Mouse (Mus musculus) lung, postnatal 0 days (tissue): Measurements from ENCODE around the gene Nat8f1. TPM values are rescaled to one million over a fixed set of nuclear protein-coding genes. Genes with fewer than 3 reads are reported as not detected.
"Not testable (repeated sequence)": the region's sequence is repeated elsewhere in the genome, so short reads cannot be mapped to it uniquely, and the experiment has no call there.

Experiments used
- ATAC-seq: fragments of 200-750 bp; cut with Nextera tagmentation; 2 replicates; pipeline ENCODE4 v1.8.0; 2017; ENCODE audit warnings: moderate library complexity
- DNase-seq: peaks from one replicate; pipeline ENCODE4 v3.0.0-alpha.2; 2016; ENCODE audit warnings: low spot score
- H3K27ac ChIP-seq: fragments of 300-500 bp; sonication (generic); 2 replicates; pipeline ENCODE4 v1.5.1; 2014; ENCODE audit warnings: antibody characterized with exemption, mild to moderate bottlenecking, low read length, mixed read lengths
- H3K27me3 ChIP-seq: fragments of 300-500 bp; sonication (generic); replicated peaks from 2 replicates; pipeline ENCODE4 v1.6.1; 2014; ENCODE audit warnings: low read length, mixed read lengths; ENCODE audit not compliant: insufficient read depth
- H3K36me3 ChIP-seq: fragments of 300-500 bp; sonication (generic); 2 replicates; pipeline ENCODE4 v1.6.1; 2014; ENCODE audit warnings: low read length, mixed read lengths; ENCODE audit not compliant: insufficient read depth
- H3K4me1 ChIP-seq: fragments of 300-500 bp; sonication (generic); 2 replicates; pipeline ENCODE4 v1.6.1; 2014; ENCODE audit warnings: antibody characterized with exemption, low read depth, low read length, mixed read lengths; ENCODE audit not compliant: insufficient read depth
- H3K4me2 ChIP-seq: fragments of 300-500 bp; sonication (generic); replicated peaks from 2 replicates; pipeline ENCODE4 v1.6.1; 2014; ENCODE audit warnings: low read depth, mild to moderate bottlenecking, low read length, moderate library complexity, mixed read lengths
- H3K4me3 ChIP-seq: fragments of 300-500 bp; sonication (generic); 2 replicates; pipeline ENCODE4 v1.5.1; 2014; ENCODE audit warnings: low read depth, low read length
- H3K9ac ChIP-seq: fragments of 300-500 bp; sonication (generic); replicated peaks from 2 replicates; pipeline ENCODE4 v1.6.1; 2014; ENCODE audit warnings: low read depth, mild to moderate bottlenecking
- H3K9me3 ChIP-seq: fragments of 300-500 bp; sonication (generic); 2 replicates; pipeline ENCODE4 v1.6.1; 2016; ENCODE audit warnings: low read length, mixed read lengths
- CTCF ChIP-seq: IDR thresholded peaks from 2 replicates; pipeline ENCODE4 v1.5.1; 2016; ENCODE audit warnings: antibody characterized with exemption, mild to moderate bottlenecking
- EP300 ChIP-seq: IDR thresholded peaks from 2 replicates; pipeline ENCODE4 v1.6.1; 2016; ENCODE audit warnings: antibody characterized with exemption, mild to moderate bottlenecking, control low read depth
- WGBS: fragments of 180-500 bp; shearing (Covaris S2); extraction: QIAGEN DNeasy Blood & Tissue Kit; methylation state at CpG from one replicate; pipeline ENCODE4 v1.1.7; 2014; 5-methylcytosine and 5-hydroxymethylcytosine counted together
- polyA plus RNA-seq: library from polyadenylated mRNA; unstranded; fragments of >200 nt; fragmentation: Nextera tagmentation; extraction: Ambion mirVana; gene quantifications from 2 replicates; pipeline ENCODE4 v1.2.1, GENCODE M21; 2015

Gene Nat8f1
- polyA plus RNA-seq = 8.0 and 11.2 TPM in 2 replicates

DNA sequence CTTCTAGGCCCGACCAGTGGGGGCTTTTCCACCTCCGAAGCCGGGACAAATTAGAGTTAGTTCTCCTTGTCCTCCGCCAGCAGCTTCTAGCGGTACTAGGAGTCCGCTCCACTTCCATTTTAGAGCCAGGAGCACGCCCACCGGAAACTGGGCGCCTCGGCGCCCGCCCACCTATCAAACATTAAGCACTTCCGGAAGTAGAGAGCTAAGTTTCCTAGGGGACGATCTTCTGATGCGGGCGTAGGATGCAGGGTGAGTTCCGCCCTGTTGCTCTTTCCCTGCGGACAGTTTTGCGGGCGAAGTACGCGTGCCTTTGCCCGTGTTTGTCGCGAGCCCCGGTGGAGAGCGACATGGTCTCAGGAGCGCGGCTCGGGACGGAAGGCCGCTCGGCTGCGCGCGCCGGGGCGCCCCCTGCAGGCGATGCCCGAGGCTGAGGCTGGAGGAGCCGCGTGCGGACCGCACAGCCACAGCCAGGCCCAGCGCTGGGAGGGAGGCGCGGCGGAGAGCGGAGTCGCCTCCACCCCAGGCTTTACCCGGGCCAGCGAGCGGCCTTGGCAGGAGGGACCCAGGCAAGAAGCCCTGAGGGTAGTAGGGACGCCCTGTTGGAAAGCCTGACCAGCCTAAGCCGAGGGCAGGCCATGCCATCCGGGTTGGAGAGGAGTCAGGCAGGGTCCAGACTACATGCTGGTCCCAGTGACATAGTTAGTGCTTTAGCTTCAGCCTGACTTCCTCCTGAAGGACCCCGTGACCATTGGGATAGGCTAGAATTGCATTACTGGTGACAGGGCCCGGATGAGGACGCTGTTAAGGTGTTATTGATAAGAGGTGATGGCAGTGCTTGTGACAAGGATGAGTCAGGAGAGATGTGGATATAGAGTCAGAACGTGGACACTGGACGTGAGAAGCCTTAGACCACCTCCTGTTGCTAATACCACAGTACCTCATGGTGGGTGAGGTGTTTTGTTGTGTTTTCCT is at the start of gene Nat8f1:
Gene Nat8f1, minus strand, starts transcription at position 149 of the 975 bp plus-strand sequence.
- Histone ChIP-seq H3K4me3 (peak within 1 kb of the TSS; percentile 64), H3K27ac (peak within 1 kb of the TSS; percentile 87), H3K4me2 (peak within 1 kb of the TSS; percentile 88), H3K9ac (peak within 1 kb of the TSS; percentile 64)
- peak; percentile 96 for ATAC-seq
- not testable (repeated sequence) for H3K4me1 ChIP-seq, H3K27me3 ChIP-seq, H3K9me3 ChIP-seq, H3K36me3 ChIP-seq
- TF ChIP-seq EP300 (0 out of 2 replicates have a peak, but pooled peaks have one; percentile 23), CTCF (peak; percentile 75)
- DNase-seq = peak; percentile 95
- WGBS = under 1% methylated on average over 50 of the region's 61 CpGs

DNA sequence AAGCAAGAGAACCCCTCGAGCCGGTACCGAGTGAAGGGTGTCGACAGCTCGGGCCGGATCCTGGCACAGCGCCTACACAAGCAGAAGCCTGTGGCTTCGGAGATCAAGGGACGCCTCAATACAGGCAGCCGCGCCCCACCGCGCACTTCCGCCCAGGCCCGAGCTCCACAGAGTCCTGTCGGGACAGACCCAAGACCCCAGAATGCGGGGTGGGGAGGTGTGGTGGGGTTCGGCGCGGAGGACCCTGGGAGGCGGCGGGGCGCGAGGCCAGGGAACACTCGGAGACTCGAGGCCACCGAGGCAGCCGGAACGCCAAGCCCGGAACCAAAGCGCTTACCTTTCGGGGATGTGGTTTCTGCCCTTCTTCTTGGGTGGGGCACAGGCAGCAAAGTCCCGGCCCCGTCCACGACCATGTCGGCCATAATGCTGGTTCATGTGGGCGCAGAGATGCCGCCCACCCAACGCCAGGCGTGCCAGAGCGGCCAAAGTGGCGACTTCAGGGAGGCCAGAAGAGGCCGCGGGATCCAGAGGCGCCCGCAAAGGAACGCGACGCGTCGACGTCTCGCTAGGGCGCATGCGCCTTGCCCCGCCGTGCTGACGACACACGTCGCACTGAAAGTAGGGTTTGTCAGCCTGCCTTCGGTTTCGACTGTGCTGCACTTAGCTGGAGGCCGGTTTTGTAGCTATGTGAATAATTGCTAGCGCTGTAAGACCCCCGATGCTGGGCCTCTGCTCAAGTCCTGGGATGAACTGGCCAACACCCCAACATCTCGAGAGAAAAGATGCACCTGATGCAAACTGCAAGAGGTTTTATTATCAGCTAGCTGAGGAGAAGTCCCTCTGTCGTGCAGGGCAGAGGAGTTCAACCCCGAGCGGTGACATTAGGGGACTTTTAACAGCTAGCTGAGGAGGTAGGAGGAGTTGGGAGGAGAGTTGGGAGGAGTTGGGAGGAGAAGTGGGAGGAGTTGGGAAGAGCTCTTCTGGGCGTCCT is 45.9 kb upstream of the Nat8f1 start, which contains the start of gene Dusp11:
Gene Dusp11, minus strand, starts transcription at position 567 of the 991 bp plus-strand sequence.
- Histone ChIP-seq H3K27ac (peak within 1 kb of the TSS; percentile 99), H3K4me3 (peak within 1 kb of the TSS; percentile 91), H3K9ac (peak within 1 kb of the TSS; percentile 94), H3K4me1 (peaks cover 8% of the 10 kb centered on the region; the same call in 1 of the 2 replicates), H3K27me3 (no peaks in the 10 kb centered on the region), H3K9me3 (no peaks in the 10 kb centered on the region), H3K4me2 (peak within 1 kb of the TSS; percentile 50), H3K36me3 (no peaks in the 10 kb centered on the region)
- ATAC-seq (peak; percentile 95), DNase-seq (peak; percentile 96)
- TF ChIP-seq EP300 (no peak), CTCF (peak; percentile 25)
- WGBS = under 1% methylated on average over 63 of the region's 70 CpGs

DNA sequence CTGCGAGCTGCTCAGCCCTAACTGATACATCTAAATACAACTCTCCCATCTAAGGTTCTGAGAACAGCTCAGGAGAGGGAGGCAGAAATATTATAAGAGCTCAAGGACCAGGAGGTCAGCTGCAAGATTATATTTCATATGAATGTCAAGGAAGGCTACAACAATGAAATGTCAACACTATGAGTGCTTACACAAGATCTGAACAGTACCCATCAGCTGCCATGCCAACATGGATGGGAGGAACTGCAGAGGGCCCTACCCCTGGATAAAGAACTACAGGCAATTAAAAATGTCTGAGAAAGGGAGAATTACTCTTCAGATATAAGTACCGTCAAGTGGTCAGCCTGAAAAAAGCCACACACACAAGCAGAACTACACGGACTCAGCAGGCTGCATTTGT is 42.1 kb upstream of the Nat8f1 start:
- 0 out of 2 replicates have a peak, but pooled peaks cover 5% of the 10 kb centered on the region for H3K4me1 ChIP-seq
- TF ChIP-seq EP300 (peak; percentile 78), CTCF (no peak)
- no peak overlapping the region for H3K4me3 ChIP-seq
- no peaks in the 10 kb centered on the region for H3K27me3 ChIP-seq
- DNase-seq = peak; percentile 82
- no peak overlapping the region for H3K9ac ChIP-seq
- ATAC-seq = peak; percentile 34
- 53% methylated on average over 3 of the region's 3 CpGs for WGBS
- no peak overlapping the region for H3K27ac ChIP-seq
- H3K9me3 ChIP-seq = no peaks in the 10 kb centered on the region
- no peak overlapping the region for H3K4me2 ChIP-seq
- peaks cover 10% of the 10 kb centered on the region for H3K36me3 ChIP-seq

DNA sequence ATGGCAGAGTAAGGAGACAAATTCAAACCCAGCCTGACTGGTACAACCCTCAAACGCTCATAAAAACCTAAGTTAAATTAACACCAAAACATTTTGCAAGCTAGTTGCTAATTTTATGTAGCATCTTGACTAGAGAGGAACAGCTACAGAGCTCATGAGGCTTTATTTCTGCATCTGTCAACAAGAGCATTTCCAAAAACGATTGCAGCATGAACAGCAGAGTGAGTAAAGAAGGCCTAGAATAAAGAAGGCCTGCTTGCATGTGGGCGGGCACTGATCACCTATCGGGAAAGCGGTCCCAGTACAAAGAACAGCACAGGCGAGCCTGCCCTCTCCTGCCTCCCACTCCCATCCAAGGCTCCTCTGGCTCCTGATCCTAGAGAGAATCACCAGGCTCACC is 33.1 kb upstream of the Nat8f1 start:
- 90% methylated on average over 6 of the region's 6 CpGs for WGBS

DNA sequence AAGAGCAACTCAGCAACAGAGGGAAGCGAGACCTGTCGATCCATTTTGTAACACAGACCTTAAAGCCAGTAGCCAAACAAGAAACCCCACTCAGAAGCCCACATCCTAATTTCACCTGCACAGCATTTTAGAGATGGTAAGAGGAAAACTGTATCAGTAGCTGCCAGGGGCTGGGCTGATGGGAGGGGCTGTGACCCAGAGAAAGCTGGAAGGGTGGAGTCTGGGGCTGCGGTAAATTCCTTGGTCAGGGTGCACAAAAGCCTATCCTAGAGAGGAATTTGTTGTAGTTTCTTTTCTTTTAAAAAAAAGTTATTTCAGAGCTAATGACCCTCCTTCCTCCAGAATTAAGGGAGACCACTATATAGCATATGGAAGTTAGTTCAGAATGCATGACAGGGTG is 27.0 kb upstream of the Nat8f1 start:
- 96% methylated on average over 3 of the region's 3 CpGs for WGBS
- DNase-seq = no peak
- no peaks in the 10 kb centered on the region for H3K27me3 ChIP-seq
- no peak for TF ChIP-seq CTCF
- TF ChIP-seq EP300 = no peak
- H3K27ac ChIP-seq = no peak overlapping the region
- H3K9ac ChIP-seq = no peak overlapping the region
- ATAC-seq = no peak
- H3K4me1 ChIP-seq = no peaks in the 10 kb centered on the region; the same call in 1 of the 2 replicates
- H3K4me3 ChIP-seq = no peak overlapping the region
- no peak overlapping the region for H3K4me2 ChIP-seq
- no peaks in the 10 kb centered on the region for H3K9me3 ChIP-seq
- peaks cover 30% of the 10 kb centered on the region; the same call in 1 of the 2 replicates for H3K36me3 ChIP-seq

More for the DNA sequence above, 33.1 kb upstream of the Nat8f1 start:
- H3K36me3 ChIP-seq = peaks cover 56% of the 10 kb centered on the region
- H3K4me3 ChIP-seq = no peak overlapping the region
- no peaks in the 10 kb centered on the region for H3K27me3 ChIP-seq
- no peak overlapping the region for H3K9ac ChIP-seq
- DNase-seq (no peak), ATAC-seq (no peak)
- H3K9me3 ChIP-seq = no peaks in the 10 kb centered on the region
- H3K4me2 ChIP-seq = no peak overlapping the region
- no peak overlapping the region for H3K27ac ChIP-seq
- TF ChIP-seq CTCF = no peak
- TF ChIP-seq EP300 = no peak
- H3K4me1 ChIP-seq = no peaks in the 10 kb centered on the region
